Mouse (Mus musculus): Measurements from ENCODE around the gene Nxpe4.
A peak's percentile ranks its signal among the peaks of the same experiment; 100 is the strongest.
"Not testable (repeated sequence)": the region's sequence is repeated elsewhere in the genome, so short reads cannot be mapped to it uniquely, and the experiment has no call there.

Nxpe4 gene

DNA sequence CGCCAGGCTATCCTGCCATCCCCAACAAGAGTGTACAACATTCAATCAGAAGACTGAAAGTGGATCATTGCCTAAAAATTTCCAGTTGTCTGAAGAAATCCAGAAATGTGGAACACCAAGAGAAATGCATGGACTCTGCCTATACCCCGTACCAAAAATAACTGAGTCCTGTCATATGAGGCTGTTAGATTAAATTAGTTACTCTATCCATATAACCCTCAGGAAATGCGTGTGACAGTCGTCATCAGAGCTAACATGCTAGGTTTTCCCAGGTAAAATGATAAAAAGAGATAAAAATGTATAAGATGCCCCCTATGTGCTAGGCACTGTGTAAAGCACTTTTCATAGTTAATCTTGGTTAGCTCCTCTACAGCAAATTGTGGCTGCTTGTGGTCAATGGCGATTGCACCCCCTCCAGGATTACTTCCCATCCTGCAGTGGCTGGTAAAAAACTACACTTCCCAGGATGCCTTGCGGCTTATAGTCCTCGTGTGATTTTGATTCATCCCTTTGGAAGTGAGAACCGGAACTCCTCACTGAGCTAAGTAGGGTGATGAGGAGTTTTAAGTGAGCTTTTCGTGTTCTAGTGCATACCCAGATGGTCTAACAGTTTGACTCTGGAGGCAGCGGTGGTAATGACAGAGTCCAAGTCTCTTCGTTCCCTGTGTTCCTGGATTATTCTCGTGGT lies at the start of gene Nxpe4:
Gene Nxpe4, plus strand, starts transcription at position 519 of the 688 bp plus-strand sequence.
- DNase-seq: peak; percentile 23

DNA sequence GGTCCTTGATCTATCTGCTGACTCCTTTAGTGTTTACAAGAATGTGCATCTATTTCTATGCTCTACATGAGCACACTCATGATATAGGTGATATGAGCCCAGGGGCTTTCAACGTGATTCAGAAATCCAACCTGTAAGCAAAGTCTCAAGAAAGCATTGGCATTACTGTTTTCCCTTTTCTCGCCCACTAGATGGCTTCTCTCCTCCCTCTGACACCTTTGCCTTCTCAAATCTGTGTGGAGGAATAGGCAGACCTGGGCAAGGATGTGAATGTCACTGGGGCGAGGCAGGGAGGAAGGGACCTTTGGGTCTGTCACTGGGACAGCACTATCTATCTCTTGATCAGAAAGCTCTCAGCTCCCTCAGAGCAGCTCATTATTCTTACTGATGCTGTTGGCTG lies 35.0 kb upstream of the Nxpe4 start:
- DNase-seq: no peak

- DNase-seq: no peak
These were observed 24.3 kb upstream of the Nxpe4 start for GRCm38 (mm10) chr9:48137507-48137906.

GRCm38 (mm10) chr9:48140485-48141411 lies 21.1 kb upstream of the Nxpe4 start:
- no peak for DNase-seq

GRCm38 (mm10) chr9:48142646-48143045 lies 19.2 kb upstream of the Nxpe4 start:
- no peak for DNase-seq

- DNase-seq: no peak
These were observed 15.1 kb upstream of the Nxpe4 start for GRCm38 (mm10) chr9:48146761-48147160.

DNA sequence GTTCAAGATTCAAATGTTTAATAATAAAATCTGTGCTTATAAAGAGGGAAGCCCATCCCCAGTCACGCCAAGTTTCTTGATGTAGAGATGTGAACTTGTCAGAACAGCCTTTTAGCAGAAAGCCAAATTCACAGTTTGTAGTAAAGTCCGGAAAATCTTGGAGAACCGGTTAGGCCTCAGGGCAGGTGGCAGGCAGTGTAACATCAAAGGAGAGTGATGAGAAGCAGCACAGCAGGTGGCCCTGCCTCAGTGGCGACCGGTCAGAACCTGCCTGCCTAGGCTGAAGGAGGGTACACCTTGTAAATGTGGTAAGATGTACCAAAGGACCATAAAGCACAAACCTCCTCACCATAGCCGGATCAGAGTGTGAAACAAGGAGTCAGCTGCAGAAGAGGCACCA lies 4.7 kb downstream of the Nxpe4 start:
- DNase-seq: not testable (repeated sequence)

DNA sequence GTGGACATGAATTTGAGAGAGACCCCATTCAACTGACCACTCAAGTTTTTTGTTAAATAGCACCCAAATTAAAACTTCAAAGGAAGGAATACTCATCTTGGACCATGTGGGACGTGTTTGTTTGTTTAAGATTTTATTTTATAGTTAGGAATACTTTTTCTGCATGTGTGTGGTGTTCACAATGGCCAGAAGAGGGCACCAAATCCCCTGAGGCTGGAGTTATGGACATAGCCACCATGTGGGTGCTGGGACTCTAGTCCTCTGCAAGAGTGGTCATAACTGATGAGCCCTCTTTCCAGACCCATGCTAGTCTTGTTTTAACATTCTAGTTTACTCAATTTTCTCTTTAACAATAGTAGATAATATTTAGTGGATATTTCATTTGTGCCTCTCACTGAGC lies 14.9 kb downstream of the Nxpe4 start:
- no peak for DNase-seq

DNA sequence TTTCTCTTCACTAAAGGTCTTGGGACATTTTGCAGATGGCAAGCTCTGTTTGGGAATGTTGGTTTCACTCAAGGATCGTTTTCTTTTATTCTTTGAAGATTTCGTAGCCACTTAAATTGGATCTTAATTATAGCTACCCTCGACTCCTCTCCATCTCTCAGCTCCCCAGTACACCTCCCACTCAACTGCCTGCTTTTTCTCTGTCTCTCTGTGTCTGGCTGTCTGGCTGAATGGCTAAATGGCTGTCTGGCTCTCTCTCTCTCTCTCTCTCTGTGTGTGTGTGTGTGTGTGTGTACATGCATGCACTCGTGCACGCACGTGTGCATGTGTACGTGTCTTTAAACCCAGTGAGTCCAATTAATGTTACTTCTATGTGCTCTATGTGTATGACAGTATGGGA lies 19.5 kb downstream of the Nxpe4 start:
- DNase-seq: no peak

- DNase-seq: no peak
These were observed 21.0 kb downstream of the Nxpe4 start for GRCm38 (mm10) chr9:48182718-48183414.

- no peak for DNase-seq
These were observed 22.5 kb downstream of the Nxpe4 start for GRCm38 (mm10) chr9:48184319-48184718.

- DNase-seq: no peak
These were observed 27.0 kb downstream of the Nxpe4 start for GRCm38 (mm10) chr9:48188854-48189253.

GRCm38 (mm10) chr9:48197458-48197884 lies 35.6 kb downstream of the Nxpe4 start:
- DNase-seq: no peak

GRCm38 (mm10) chr9:48210970-48211369 lies 49.1 kb downstream of the Nxpe4 start:
- DNase-seq: no peak

GRCm38 (mm10) chr9:48211912-48212311 lies 50.1 kb downstream of the Nxpe4 start:
- no peak for DNase-seq

DNA sequence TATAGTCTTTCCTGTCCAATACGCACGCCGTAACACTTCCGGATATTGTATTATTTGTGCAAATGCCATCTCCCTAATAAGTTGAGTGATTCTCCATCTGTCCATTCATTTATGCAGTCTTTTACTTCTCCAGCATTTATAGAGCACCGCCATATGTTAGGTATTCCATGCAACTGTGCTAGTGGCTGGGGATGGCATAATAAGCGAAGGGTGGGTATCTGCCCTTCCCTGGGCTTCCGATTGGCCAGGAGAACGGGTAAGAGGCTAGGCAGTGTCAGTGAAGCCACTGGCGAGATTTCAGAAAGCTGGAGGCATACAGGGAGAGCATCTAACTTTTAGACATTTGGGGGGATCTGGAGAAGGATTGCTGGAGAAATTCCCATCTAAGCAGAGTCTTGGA lies 52.9 kb downstream of the Nxpe4 start:
- DNase-seq: no peak

DNA sequence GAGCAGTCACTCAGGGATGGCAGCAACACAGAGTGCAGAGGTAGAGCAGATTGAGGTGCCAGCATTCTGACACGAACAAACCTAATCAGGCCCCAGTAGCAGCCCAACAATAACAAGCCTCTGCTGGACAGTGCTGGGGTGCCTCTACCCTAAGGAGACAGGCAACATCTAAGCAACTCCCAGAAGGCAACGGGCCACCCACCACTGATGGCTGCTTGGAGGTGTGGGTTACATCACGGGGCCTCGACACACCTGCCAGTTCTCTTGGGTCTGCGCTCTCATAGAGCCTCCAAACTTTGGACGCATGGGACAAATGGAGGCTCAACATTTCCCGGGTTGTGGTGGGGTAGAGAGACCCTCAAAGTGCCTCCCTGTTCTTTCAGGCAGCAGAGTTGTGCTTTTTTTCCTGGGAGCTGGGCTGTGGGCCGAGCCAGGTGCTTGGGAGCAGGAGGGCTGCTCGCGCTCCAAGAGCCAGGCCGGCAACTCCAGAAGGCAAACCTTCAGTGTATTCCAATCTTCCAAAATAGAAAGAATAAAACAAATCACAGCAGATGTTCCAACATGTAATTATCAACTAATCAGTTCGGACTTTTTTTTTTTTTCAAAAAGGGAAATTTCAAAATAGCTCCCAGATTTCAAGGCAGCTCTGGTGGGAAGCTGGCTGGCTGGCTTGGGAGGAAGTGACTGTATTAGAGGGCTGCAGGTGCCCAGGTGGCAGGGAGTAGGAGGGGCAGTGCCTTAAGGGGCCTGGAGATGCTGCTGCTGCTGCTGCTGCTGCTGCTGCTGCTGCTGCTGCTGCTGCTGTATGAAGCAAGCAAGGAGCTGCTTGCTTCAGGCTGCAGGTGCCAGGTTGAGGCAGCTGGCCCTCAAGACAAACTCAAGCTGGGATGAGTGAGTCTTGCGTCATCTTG lies 54.5 kb downstream of the Nxpe4 start:
- no peak for DNase-seq

- no peak for DNase-seq
These were observed 68.9 kb downstream of the Nxpe4 start for GRCm38 (mm10) chr9:48230706-48231105.

DNA sequence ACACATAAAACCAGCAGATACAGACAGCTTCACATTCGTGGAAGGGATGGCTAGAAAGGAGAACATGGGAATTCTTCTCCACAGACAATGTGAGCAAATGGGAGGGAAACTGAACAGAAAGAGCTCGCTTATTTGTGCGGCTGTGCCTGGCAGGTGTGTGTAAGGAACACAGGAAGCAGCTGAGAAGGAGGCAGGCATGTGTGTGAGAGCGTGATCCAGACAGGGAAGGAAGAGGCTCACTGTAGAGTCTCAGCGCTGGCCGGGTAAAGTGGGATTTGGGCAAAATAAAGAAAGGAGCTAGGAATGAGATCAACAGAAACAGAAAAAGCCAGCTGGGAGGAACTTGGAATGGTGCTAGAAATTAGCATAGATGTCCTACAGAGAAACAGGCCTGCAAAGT lies 74.6 kb downstream of the Nxpe4 start:
- no peak for DNase-seq

DNA sequence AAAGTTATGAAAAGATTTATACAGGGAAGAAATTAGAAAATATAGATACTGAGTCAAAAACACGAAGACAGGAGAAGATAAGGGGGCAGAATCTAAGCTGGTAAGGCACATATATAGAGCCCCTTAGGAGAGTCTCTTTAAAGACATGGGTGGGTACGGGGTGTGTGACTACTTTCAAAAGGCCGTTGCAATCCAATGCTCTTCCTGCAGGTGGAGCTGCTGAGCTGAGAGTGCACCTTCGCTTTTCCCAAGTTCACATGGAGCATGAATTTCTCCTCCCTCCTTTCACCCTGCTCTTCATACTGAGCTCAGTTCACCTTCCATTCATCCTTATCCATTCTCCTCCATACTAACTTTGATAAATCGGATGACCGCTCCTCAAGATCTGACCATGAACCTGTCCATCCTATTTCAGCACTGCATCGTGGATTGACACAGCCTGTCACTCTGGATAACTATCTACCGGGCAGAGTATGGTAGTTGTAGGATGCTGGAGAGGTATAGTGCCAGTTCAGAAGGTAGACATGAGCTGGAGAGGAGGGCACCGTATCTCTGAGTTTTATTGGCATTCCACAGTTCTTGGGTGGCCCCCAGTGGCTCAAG lies 76.4 kb downstream of the Nxpe4 start:
- DNase-seq: no peak

DNA sequence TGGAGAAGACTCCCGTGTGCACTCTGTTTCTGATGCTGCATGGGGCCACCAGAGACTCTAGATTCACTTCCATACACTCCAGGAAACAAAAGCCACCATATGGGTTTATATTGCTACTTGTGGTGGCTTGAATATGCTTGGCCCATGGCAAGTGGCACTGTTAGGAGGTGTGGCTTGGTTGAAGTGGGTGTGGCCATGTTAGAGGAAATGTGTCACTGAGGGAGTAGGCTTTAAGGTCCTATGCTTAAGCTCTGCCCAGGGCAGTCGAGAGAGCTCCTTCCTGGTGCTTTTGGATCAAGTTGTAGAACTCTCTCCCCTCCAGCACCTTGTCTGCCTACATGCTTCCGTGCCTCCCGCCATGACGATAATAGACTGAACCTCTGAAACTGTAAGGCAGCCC lies 77.6 kb downstream of the Nxpe4 start:
- no peak for DNase-seq

DNA sequence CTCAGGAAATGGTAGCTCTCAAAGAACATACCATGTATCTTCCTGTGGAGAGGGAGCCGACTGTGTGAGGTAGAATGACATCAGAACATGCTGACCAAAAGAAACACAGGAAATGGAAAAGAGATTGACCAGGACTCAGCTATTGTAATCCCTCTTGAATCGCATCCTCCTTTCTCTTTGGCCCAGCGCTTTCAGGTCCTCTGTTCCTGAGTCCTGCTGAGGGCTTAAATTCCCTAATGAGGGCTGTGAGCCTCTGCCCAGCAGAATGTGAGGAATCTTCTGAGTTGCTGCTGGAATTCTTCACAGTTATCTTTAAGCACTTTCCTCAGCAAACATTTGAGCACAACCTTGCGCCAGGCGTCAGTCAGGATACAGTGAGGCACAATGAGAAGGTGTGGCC lies 78.6 kb downstream of the Nxpe4 start:
- no peak for DNase-seq
